Mouse (Mus musculus): Measurements from ENCODE around the gene Synrg.

GRCm38 (mm10) chr11:83998993-83999392 lies 34.8 kb downstream of the Synrg start:
- TF ChIP-seq CTCF (conservative IDR thresholded peaks at IDR 0.05; ENCODE audit: insufficient read depth, insufficient read length, low read depth, low read length) (no peak), POLR2A (IDR thresholded peaks at IDR 0.05; ENCODE audit: low read depth, low read length) (no peak)

Data from kidney, adult 2 months (tissue).